Mouse (Mus musculus): ENCODE data around the gene Scn3a.
A peak's percentile ranks its signal among the peaks of the same experiment; 100 is the strongest.

Gene Scn3a

GRCm38 (mm10) chr2:65566793-65567787, at the start of gene Scn3a:
Gene Scn3a (minus strand): TSS chr2:65567627.
- DNase-seq (ENCODE audit: low read depth, low spot score), result peak; percentile 78

DNA sequence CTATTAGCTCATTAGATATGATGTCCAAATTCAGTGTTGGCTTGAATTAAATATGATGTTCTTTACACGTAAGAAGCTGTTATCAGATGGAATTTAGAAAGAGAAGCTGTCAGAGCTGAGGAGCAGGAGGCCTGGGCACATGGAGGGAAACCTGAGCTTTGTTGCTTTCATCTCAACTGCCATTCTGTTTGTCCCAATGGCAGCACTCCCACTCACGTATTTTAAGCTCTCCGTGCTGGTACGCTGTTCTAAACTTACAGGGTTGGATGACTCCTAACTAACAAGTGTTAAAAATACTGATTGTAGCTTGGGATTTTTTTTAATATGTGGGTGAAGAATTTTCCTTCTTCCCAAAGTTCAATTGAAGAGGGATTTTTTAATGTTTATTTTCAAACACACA, 44.5 kb upstream of the Scn3a start:
- no peak for DNase-seq (ENCODE audit: low read depth, low spot score)

- no peak for DNase-seq (ENCODE audit: low read depth, low spot score)
These were observed 40.4 kb upstream of the Scn3a start for GRCm38 (mm10) chr2:65607813-65608212.

DNA sequence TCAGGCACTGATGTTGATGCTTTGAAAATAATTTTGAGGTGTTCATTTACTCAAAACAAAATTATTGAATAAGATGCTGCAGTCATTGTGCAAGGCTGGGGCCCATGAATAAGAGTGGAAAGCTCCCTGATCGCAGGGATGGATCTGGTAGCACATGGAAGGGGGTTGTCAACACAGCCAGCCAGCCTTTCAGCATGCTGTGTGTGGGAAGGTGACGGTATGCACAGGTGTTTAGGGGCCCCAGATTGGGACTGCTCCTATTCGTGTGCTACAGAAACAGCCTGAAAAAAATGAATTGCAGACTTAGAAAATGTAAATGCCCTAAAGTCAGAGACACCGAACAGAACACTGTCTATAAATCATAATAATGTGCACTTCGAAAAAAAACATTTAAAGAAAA, 20.3 kb upstream of the Scn3a start:
- no peak for DNase-seq (ENCODE audit: low read depth, low spot score)

DNA sequence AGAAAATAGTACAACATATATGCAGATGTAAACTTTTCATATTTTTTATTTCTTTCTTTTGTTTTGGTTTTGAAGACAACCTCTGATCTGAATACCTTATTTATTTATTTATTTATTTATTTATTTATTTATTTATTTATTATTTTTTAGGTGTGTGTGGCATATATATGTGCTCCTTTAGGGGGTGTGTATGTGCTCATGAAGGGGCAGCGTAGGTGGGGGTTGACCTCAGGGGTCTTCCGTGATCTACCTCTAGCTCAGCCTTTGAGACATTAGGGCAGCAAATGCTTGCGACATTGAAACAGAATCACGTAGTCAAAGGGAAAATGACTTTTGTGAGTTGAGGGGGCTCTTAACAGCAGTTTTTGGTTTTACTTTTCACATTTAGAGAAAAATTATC, 498 bp upstream of the Scn3a start:
- DNase-seq (ENCODE audit: low read depth, low spot score), result no peak

GRCm38 (mm10) chr2:65563898-65564297, 3.5 kb downstream of the Scn3a start:
- DNase-seq (ENCODE audit: low read depth, low spot score), result peak; percentile 12

DNA sequence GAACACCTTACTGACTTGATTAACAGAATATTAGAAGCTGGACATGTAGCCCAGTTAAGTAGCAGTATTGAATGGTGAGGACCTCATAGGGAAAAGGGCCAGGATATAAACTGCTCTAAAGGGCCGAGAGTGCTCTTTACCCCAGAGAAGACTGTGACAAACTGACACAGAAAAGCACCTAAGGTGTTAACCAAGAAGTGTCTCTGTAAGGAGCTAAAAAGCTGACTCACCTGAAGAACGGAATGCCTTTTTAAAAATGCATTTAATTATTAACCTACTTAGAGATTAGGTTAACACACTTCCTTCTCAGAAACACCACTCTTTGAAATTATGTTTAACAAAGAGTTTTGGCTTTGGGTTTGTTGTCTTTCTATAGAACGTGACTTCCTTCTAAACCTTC, 9.7 kb downstream of the Scn3a start:
- no peak for DNase-seq (ENCODE audit: low read depth, low spot score)

DNA sequence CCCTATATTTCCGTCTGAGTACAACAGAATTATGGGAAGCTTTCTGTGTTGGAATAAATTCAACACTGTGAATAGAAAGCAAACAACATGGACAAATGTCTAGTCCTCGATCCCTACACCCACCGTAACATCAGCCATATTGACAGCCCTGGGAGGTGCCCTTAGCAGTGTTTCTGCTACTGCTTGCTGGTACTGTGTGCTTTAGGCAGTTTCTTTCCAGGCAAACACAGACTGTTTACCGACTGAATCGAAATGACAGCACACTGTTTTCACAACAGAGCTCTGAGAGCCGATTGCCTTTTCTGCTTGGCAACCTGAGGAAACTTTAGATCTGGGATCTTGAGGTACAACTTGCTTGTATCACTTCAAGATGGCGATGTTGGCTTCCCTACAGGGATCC, 12.8 kb downstream of the Scn3a start:
- no peak for DNase-seq (ENCODE audit: low read depth, low spot score)

DNA sequence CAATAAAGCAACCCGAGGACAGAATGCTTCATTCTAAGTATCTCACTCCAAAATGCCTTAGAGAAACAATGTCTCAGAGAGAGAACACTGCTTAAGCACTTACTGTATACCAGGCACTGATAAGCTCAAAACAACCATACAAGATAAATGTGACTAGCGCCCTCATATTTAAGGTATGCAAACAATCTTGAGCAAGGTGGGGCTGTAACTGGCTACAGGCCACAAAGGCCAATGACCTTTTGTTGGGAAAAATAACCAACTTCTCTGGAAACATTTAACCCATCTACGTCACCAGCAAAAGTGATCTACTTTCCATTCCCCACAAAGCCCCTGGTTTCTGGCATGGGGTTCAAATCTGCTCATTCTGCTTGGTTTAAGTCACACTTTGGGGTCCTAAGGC, 14.0 kb downstream of the Scn3a start:
- no peak for DNase-seq (ENCODE audit: low read depth, low spot score)

DNA sequence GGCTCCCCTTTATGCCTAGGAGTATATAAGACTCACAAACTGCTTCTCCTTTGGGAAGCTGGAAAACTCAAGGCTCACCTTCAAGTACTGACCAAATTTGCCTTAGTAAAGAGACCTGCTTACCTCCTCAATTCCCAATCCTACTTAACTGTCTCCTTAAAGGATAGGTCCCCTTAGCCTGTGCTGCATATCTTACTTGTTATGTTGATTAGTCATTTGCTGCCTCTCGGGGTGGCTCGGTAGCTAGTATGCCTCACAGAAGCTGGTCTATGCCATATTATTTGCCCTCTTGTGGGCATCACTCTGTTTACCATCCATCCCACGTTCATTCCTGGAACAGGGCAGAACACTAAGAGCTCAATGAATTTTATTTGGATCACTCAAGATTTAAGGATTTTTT, 14.7 kb downstream of the Scn3a start:
- no peak for DNase-seq (ENCODE audit: low read depth, low spot score)

GRCm38 (mm10) chr2:65552222-65552621, 15.2 kb downstream of the Scn3a start:
- DNase-seq (ENCODE audit: low read depth, low spot score), result peak; percentile 24

DNA sequence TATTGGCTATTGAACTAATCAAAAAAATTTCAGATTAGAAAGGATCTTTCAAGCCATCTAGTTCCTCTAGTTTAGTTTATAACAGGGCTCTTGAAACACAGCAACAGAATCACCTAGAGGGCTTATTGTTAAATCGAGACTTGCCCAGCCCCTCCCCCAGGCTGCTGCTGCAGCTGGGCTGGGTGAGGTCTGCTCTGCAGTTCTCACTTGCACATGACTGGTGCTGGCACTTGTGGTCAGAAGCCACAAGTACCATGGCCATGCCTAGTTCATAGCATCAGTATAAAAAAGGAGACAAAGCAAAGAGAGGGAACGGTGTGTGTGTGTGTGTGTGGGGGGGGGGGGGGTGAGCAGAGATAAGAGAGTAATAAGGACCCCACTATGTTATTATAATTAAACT, 15.7 kb downstream of the Scn3a start:
- peak; percentile 43 for DNase-seq (ENCODE audit: low read depth, low spot score)

GRCm38 (mm10) chr2:65550564-65550963, 16.9 kb downstream of the Scn3a start:
- DNase-seq (ENCODE audit: low read depth, low spot score), result no peak

DNA sequence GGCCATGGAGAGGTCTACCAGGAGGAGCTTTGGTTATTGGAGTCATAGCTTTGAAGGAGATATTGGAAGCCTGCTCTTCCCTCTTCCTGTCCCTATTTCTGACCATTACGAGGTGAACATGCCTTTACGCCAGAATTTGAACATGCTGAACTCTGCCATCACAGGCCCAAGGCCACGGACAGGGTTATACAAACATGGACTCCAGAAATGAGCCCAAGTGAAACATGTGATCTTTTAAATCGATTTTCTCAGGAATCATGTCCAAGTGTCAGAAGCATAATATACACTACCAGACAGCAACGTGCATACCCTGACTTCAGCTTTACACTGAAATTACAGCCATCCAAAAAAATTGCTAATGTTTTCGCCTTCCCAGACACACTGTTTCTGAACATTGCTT, 18.8 kb downstream of the Scn3a start:
- no peak for DNase-seq (ENCODE audit: low read depth, low spot score)

DNA sequence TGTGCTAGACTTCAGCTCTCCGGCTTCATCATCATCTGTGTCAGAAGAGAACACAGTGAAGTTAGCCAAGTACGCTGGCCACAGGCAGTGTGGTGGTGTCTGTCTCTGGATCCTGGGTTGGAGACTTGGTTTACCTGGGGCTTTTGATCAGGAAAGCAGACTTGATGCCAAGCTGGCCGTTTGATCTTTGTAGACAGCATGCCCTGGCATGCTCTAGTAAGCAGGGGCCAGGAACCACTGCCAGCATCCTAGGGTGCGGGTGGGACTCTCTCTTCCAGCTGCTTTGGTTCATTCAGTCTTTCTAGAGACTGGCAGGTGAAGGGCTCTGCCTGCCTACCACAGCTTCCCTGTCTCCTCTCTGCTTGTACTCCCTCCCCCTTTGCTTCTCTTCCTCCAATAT, 20.1 kb downstream of the Scn3a start:
- DNase-seq (ENCODE audit: low read depth, low spot score), result no peak

GRCm38 (mm10) chr2:65542906-65543592, 24.4 kb downstream of the Scn3a start:
- no peak for DNase-seq (ENCODE audit: low read depth, low spot score)

GRCm38 (mm10) chr2:65541781-65542180, 25.6 kb downstream of the Scn3a start:
- DNase-seq (ENCODE audit: low read depth, low spot score), result no peak

- DNase-seq (ENCODE audit: low read depth, low spot score), result no peak
These were observed 29.0 kb downstream of the Scn3a start for GRCm38 (mm10) chr2:65538436-65538835.

- DNase-seq (ENCODE audit: low read depth, low spot score), result peak; percentile 24
These were observed 35.1 kb downstream of the Scn3a start for GRCm38 (mm10) chr2:65532127-65532854.

DNA sequence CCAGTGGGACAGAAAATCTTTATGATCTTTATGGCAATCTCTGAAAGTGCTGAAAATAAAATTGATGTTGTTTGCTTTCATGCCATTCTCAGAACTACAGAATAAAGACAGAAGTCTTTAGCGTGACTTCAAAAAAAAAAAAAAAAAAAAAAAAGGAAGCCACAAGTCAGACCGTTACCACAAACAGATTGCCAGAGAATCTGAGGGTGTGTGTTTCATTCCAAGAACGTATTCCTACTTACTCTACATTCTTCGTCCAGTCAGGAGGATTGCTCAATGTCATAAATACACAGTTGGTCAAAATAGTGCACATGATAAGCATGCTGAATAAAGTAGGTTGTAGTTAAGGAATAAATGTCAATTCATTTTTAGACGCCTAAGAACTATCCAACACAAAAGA, 38.3 kb downstream of the Scn3a start:
- DNase-seq (ENCODE audit: low read depth, low spot score), result no peak

- DNase-seq (ENCODE audit: low read depth, low spot score), result no peak
These were observed 50.7 kb downstream of the Scn3a start for GRCm38 (mm10) chr2:65516703-65517102.

GRCm38 (mm10) chr2:65508217-65508616, 59.2 kb downstream of the Scn3a start:
- no peak for DNase-seq (ENCODE audit: low read depth, low spot score)

Data from forelimb bud, embryonic 11.5 days (tissue).